Mouse (Mus musculus) heart, postnatal 36 days (tissue): ENCODE measurements around the gene Hsp90ab1. TPM values are rescaled to one million over a fixed set of nuclear protein-coding genes. Genes with fewer than 3 reads are reported as not detected.

ENCODE experiments used
- DNase-seq, 2 experiments: peaks; one replicate each; pipeline ENCODE4 v3.0.0; 2021 to 2022
- intact Hi-C: fragments of 180-260 bp; cut with DNase I; formaldehyde crosslinking; loops from one replicate; pipeline ENCODE4 v1.15.1; 2025
- total RNA-seq, 2 experiments: library from RNA; stranded (reverse); gene quantifications; 2 replicates each; pipeline ENCODE4 v1.2.3; 2021

Gene Hsp90ab1
- total RNA-seq, result 1,000 to 10,000 TPM; 1,126 to 1,337 TPM

GRCm38 (mm10) chr17:45573087-45573779 lies at the start of gene Hsp90ab1:
Hsp90ab1 (minus strand) TSS chr17:45573271.
- intact Hi-C loops, result loop anchor here (5.0 kb wide), 1 partner anchor 629 kb away; the partner anchor contains the start of genes Polh and Xpo5
- peak; percentile 99 for DNase-seq

GRCm38 (mm10) chr17:45619386-45620256 lies 46.5 kb upstream of the Hsp90ab1 start:
- peak; percentile 50 to 65 for DNase-seq
- intact Hi-C loops, result no loop called here

- DNase-seq, result peak; percentile 57 to 61
- intact Hi-C loops, result no loop called here
Measured at GRCm38 (mm10) chr17:45618941-45619385, 45.9 kb upstream of the Hsp90ab1 start.

- no peak for DNase-seq
- intact Hi-C loops, result no loop called here
Measured at GRCm38 (mm10) chr17:45617655-45618054, 44.6 kb upstream of the Hsp90ab1 start.

- intact Hi-C loops, result no loop called here
- no peak for DNase-seq
Measured at GRCm38 (mm10) chr17:45616679-45617078, 43.6 kb upstream of the Hsp90ab1 start.

GRCm38 (mm10) chr17:45616046-45616650 lies 43.1 kb upstream of the Hsp90ab1 start:
- no peak for DNase-seq
- intact Hi-C loops, result no loop called here

GRCm38 (mm10) chr17:45612921-45613320 lies 39.9 kb upstream of the Hsp90ab1 start:
- intact Hi-C loops, result no loop called here

GRCm38 (mm10) chr17:45612008-45612407 lies 38.9 kb upstream of the Hsp90ab1 start:
- no peak for DNase-seq
- intact Hi-C loops, result no loop called here

More at GRCm38 (mm10) chr17:45612921-45613320, 39.9 kb upstream of the Hsp90ab1 start:
- DNase-seq, result no peak

GRCm38 (mm10) chr17:45610144-45610866 lies 37.2 kb upstream of the Hsp90ab1 start:
- intact Hi-C loops, result no loop called here

GRCm38 (mm10) chr17:45608396-45608795 lies 35.3 kb upstream of the Hsp90ab1 start:
- intact Hi-C loops, result no loop called here
- DNase-seq, result no peak

More at GRCm38 (mm10) chr17:45610144-45610866, 37.2 kb upstream of the Hsp90ab1 start:
- DNase-seq, result peak; percentile 37 to 60

- DNase-seq, result no peak
- intact Hi-C loops, result no loop called here
Measured at GRCm38 (mm10) chr17:45606992-45607879, 34.2 kb upstream of the Hsp90ab1 start.

GRCm38 (mm10) chr17:45602984-45603383 lies 29.9 kb upstream of the Hsp90ab1 start:
- intact Hi-C loops, result no loop called here
- no peak for DNase-seq

GRCm38 (mm10) chr17:45601877-45602304 lies 28.8 kb upstream of the Hsp90ab1 start, which contains the start of gene Mymx:
Mymx (minus strand) TSS chr17:45602102.
- DNase-seq, result no peak
- intact Hi-C loops, result no loop called here

- no peak for DNase-seq
Measured at GRCm38 (mm10) chr17:45601325-45601724, 28.3 kb upstream of the Hsp90ab1 start.

GRCm38 (mm10) chr17:45600267-45600666 lies 27.2 kb upstream of the Hsp90ab1 start:
- intact Hi-C loops, result no loop called here
- no peak for DNase-seq

More at GRCm38 (mm10) chr17:45601325-45601724, 28.3 kb upstream of the Hsp90ab1 start:
- intact Hi-C loops, result no loop called here

- intact Hi-C loops, result no loop called here
- peak; percentile 66 to 69 for DNase-seq
Measured at GRCm38 (mm10) chr17:45599446-45600242, 26.6 kb upstream of the Hsp90ab1 start, which contains the start of gene Slc29a1. Slc29a1 (minus strand) TSS chr17:45599606.

- intact Hi-C loops, result no loop called here
- DNase-seq, result no peak
Measured at GRCm38 (mm10) chr17:45598891-45599290, 25.8 kb upstream of the Hsp90ab1 start.

GRCm38 (mm10) chr17:45598376-45598775 lies 25.3 kb upstream of the Hsp90ab1 start:
- no peak for DNase-seq
- intact Hi-C loops, result no loop called here
